Mouse (Mus musculus): Measurements from ENCODE around the gene Rnf214.
"Not testable (repeated sequence)": the region's sequence is repeated elsewhere in the genome, so short reads cannot be mapped to it uniquely, and the experiment has no call there.

Gene Rnf214

DNA sequence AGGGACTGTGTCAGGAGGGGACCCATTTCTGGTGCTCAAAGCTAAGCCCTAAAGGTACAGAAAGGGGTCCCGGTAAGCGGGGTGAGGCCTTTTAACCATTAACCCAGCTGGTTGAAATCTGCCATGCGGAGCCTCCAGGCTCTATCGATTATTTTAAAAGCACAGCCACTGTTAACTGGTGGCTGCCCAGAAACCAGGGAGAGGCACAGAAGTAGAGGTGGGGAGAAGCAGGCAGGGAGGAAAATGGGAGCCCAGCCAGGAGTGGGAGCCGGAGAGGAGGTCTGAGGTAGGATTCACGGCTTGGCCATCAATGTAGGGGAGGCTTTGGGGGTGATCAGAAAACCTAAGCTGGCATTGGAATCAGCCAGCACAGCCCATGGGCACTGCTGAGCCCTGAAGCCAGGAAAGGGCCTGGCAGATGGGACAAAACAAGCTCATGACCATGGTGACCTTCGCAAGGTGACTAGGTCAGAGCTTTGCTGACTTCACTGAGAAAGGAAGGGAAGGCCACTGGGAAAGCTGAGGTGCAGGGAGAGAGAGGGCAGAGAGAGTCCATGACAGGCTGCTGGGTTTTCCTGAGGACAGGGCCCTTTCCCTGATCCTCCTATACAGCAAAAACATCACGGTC, 56.1 kb downstream of the Rnf214 start:
- no peak for DNase-seq (ENCODE audit: low spot score)

DNA sequence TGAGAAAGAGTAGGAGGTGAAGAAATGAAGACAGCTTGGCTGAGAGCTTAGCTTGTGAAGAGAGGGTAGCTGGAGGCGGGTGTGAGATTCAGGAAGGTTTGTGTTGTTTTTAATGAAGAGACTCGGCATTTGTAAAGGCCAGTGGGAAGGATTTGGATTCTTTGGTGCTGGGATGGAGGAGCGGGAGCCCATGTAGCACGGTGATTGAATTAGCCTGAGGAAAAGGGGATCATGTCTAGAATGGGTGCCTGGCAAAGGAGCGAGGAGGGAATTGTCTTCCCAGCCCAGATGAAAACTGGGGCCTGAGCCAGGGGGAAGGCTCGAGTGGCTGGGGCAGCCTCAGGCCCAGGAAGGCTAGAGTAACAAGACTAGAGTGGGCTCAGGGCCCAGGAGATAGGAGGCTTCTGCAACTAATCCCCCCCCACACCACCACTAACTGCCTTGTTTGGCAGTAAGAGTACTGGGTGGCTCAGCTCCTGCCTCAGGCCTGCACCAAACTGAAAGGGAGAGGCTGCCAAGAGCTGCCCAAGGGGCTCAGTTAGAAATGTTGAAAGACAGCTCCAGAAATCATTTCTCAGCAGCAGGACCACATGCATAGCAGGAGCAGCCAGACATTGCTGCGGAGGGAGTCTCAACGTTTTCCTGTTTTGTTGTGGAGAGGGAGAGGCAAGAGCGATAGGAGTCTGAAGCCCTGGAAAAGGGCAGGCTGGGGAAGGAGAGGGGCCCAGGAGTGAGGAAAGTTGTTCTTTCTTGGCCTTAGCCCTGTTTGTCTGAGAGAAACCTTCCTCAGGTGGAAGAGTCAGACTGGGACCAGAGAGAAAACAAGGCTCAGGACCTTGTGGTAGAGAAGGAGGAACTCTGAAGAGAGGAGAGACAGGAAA, 56.9 kb downstream of the Rnf214 start:
- DNase-seq (ENCODE audit: low spot score), result no peak

DNA sequence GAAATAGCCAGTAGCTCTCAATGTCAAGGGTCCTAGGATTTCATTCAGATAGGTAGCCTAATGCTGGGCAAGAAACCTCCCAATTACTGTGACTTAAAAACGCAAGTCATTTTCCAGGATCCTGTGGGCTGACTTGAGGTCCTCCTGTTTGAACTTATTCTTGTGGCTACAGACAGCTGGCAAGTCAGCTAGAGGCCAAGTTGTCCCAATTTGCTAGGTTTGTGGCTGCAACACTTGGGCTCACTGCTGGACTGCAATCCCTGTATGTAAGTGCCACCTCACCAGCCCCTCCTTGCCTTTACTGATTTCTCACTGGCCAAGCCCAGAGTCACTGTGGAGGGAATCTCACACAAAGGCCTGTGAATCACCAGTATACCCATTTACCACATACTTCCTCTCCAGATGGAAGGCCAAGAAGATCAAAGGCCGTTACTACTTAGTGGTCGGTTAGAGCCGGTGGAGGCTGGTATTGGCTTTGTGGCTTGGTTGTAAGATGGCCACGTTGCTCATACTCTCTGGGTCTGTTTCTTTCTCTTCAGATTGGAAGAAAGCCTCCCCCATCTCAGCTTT, 59.7 kb downstream of the Rnf214 start:
- DNase-seq (ENCODE audit: low spot score), result no peak

DNA sequence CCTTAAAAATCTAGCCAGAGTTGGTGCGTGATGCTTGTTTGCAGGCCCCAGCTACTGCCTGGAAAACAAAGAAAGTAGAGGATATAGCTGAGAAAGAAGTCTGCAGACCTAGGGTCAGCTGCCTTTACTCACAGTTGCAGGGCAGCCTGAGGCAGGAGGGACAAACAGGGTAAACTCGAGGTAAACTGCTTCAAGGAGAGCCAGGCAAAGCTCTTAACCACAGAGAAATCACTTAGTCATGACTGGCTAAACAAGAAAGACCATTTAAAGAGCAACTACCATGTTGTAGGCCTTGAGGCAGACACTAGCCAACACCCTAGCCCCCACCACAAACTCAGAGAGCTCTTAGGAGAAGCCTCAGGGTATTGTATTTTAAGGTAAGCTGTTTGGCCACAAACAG, 60.5 kb downstream of the Rnf214 start:
- not testable (repeated sequence) for DNase-seq (ENCODE audit: low spot score)

DNA sequence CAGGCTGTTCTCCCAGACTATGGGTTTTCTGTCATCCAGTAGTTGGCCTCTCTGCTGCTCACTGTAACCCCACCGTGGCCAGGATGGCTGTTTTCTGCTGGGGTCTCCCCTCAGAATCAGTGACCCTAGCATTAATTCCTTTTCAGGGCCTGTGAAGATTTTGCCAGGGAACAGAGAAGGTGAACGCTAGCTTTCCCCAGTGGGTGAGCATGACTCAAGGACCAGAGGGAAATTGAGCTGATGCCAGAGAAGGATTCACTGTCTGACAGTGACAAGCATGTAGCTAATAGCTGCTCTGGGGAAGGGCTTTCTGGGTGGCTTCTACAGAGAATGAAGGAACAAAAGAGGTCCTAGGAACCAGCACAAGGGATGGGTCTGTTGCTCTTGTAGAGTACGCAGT, 61.2 kb downstream of the Rnf214 start:
- DNase-seq (ENCODE audit: low spot score), result no peak

DNA sequence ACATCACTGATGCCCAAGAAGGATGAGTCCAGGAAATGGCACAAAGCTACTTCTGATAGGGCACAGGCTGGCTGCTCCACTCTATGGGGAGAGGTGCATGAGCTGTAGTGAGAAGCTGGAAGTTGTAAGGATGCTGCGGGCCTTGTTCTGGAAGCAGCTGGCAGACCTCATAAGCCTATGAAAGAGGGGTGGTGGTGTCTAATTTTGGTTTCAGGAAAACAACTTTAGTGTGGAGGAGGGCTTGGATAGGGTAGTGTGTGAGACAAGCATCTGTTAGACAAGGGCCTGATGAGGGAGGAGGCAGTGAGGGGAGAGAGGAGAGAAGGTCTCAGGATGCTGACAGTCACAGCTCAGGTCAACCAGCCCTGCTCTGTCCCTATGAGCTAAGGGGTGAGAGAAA, 62.9 kb downstream of the Rnf214 start:
- DNase-seq (ENCODE audit: low spot score), result no peak

DNA sequence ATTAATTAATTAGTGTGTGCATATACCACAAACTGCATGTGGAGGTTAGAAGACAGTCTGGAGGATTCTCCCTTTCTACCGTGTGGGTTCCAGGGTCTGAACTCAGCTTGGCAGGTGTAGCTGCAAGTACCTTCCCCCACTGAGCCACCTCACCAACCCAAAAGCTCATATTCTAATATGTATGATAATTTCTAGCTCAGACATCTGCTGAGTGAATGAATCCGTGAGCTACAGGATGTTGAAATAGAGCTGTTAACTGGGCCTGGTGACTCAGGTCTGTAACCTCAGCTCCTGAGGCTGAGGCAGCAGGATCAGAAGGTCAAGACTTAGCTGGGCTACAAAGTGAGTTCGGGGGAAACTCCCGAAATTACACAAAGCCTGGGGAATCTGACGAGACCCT, 63.7 kb downstream of the Rnf214 start:
- DNase-seq (ENCODE audit: low spot score), result no peak

DNA sequence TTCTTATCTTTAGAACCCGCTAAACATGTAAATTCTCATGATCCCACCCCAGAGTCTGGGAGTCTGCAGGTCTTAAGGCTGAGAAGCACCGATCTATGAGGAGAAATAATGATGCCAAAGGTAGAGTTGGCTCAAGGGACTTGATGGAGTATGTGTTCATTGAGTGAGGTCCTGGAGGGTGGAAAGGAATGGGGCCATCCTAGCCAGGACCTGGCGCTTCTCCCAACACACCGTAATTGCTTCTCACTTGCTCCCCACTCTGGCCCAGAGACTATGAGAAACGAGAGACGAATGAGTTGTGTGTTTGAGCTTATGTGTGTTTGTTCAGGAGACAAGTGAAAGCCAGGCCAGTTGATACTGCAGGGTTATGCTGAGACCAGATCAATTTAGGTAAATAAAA, 65.3 kb downstream of the Rnf214 start:
- DNase-seq (ENCODE audit: low spot score), result no peak

DNA sequence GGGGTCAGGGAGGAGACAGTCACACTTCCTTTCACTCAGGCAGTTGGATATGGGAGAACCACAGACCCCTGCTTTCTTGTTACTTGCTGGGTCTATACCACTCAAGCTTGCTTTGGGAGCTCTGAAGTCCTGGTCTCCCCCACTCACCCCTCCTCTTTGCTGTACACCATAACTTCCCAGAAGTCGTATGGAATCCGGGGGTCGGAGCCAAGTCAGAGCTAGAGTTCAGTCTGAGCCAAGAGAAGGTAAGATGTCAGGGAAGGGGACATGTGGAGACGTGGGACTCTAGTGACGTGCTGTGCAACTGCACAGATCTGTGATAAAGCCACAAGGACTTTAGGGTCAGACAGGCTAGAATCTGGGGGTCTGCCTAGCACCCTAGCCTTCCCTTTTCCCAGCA, 66.4 kb downstream of the Rnf214 start:
- no peak for DNase-seq (ENCODE audit: low spot score)

DNA sequence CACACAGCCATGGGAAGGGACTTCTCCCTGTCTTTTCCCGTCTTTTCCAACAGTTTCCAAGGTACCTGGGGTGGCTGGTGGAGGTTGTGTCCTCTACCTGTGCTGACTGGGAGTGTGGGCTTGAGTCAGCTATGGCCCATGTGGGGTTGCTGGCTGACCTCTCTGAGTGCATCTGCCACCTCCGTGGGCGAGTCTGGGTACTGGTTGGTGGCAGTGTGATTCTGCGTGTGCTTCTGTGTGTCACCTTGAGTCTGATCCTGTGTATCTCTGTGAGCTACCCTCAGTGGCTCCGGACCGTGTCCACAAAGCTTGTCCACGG, 66.8 kb downstream of the Rnf214 start:
- DNase-seq (ENCODE audit: low spot score), result no peak

DNA sequence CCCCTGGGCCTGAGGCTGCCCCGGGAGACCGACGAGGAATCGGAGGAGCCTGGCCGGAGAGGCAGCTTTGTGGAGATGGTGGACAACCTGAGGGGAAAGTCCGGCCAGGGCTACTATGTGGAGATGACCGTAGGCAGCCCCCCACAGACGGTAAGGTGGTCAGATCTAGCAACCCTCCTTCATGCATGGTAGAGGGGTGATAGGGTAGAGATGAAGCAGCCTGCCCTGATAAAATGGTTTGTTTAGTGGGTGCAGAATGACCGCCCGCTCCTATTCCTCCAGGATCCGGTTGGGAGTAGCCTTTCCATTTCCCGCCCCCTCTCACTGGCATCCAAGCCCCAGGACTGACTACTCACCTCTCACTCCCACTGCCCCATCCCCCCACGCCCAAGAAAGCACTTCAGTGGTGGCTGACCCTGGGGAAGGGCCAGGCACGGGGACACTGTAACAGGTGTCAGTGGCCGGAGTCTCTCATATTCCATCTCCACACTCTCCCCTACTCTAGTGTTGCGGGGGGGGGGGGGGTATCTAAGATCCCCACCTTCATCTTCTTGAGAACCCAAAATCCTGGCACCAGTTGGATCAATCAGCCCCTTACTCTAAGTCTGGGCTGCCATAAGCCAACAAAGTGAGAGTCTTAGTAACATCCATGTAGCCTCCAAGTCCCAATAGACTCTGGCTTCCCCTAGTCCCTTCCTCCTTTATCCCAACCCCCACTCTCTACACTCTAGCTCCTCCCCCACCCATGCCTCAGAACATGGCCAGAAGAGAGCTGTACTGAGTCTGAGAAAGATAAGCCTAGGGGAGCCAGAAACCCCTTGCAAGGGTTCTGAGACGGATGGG, 67.4 kb downstream of the Rnf214 start:
- DNase-seq (ENCODE audit: low spot score), result peak; percentile 6

DNA sequence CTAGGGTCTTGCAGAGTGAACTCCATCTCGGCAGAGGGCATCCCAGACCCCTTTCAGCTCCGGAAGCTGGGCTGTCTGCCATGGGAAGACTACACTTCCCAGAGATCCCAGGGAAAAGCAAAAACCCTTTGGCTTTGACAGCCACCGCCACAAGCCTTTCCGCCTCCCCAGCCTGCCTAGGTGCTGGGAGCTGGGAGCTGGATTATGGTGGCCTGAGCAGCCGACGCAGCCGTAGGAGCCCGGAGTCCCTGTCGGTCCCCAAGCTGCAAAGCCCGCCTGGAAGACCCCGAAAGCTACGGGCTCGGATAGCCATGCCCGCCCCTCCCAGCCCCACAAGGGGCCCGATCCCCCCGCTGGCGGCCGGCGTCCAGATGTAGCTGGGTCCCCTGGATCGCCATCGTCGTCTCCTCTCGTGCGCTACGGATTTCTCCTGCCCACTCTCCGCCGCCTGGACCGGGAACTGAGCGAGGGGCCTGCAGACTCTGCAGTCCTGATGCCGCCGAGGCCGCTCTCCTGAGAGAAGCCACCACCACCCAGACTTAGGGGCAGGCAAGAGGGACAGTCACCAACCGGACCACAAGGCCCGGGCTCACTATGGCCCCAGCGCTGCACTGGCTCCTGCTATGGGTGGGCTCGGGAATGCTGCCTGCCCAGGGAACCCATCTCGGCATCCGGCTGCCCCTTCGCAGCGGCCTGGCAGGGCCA, 68.1 kb downstream of the Rnf214 start, which contains the start of gene Bace1:
Gene Bace1 (plus strand): TSS at position 147 of the 705 bp plus-strand sequence.
- peak; percentile 92 for DNase-seq (ENCODE audit: low spot score)

DNA sequence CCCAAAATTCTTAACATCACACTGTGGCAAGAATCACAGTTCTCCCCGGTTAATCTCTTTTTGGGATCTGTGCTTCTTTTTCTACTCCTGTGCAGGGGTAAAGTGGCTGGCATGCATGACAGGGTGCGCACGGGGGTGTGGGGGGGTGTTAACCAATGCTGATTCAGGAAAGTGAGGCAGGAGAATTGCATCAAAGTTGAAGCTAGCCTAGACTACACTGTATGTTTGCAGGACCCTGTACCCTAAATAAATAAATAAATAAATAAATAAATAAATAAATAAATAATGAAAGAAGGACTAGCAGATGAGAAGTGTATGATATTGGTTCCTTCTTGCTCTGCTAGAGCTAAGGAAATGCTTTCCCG, 68.7 kb downstream of the Rnf214 start:
- no peak for DNase-seq (ENCODE audit: low spot score)

DNA sequence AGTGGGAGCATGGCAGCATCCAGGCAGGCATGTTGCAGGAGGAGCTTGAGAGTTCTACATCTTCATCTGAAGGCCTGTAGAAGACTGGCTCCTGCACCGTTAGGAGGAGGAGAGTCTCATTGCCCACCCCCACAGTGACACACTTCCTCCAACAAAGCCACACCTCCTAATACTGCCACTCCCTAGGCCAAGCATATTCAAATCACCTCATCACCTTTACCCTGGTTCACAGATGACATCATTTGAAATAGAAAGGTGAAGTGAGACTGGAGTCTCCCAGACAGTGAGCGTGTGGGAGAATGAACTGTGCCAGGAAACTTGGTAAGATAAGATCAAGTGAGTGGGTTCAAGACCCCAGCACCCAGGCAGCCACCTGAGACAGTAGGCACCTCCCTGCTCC, 73.2 kb downstream of the Rnf214 start:
- no peak for DNase-seq (ENCODE audit: low spot score)

DNA sequence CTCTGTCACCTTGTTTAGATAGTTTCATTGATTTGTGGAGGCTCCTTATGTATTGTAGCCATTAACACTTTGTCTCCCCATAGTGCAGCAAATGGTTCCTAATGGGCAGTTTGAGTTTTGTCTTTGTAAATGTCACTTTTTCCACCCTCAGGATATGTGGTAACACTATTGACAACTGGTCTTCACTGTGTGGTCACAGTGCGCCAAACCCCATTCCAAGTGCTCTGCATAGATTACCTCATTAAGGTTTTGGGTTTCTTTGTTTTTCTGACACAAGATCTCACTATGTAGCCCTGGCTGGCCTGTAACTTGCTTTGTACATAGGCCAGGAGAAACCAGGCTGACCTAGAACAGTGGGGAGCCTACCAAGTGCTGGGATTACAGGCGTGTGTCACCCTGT, 73.8 kb downstream of the Rnf214 start:
- no peak for DNase-seq (ENCODE audit: low spot score)

DNA sequence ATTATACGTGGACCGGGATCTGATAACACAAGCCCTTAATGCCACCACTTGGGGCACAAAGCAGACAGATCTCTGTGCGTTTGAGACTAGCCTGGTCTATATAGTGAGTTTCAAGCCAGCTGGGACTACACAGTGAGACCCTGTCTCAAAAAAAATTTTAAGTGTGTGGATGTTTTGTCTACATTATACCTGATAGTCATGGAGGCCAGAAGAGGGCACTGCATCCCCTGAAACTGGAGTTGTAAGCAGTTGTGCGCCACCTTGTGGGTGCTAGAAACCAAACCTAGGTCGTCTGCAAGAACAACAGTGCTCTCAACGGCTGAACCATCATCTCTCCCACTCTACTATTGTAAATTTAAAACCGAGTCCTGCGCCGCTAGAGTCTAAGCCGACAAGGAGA, 77.6 kb downstream of the Rnf214 start:
- peak; percentile 92 for DNase-seq (ENCODE audit: low spot score)

DNA sequence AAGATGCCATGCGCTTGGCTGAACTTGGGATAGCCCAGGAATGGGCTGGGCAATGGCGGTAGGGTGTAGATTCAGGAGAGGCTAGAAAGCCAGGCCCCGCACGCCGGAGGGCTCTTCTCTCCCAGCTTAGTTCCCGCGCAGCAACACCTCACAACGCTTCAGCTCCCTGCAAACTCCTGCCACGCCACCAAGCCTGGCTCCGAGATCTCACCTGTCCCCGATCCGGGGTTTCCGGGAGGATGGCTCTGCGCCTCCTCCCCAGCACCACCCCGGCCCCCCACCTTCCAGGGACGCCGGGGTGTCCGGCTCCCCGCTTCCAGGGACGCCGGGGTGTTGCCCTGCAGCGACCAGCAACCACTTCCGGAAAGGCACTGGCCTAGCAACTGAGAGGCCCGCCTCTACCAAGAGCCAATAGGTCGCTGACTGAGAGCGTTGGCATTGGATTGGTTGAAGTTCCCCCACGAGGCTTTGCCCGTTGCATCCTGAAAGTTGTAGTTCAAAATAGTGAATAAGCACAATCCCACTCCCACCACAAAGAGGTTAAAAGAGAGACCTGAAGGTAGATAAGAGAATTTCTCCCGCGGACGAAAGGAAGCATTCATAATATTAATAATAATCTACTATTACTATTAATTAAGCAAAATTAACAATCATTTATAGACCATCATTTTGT, 78.3 kb downstream of the Rnf214 start, which contains the start of gene Cep164:
Gene Cep164 (minus strand): TSS at position 401 of the 673 bp plus-strand sequence.
- peak; percentile 96 for DNase-seq (ENCODE audit: low spot score)

DNA sequence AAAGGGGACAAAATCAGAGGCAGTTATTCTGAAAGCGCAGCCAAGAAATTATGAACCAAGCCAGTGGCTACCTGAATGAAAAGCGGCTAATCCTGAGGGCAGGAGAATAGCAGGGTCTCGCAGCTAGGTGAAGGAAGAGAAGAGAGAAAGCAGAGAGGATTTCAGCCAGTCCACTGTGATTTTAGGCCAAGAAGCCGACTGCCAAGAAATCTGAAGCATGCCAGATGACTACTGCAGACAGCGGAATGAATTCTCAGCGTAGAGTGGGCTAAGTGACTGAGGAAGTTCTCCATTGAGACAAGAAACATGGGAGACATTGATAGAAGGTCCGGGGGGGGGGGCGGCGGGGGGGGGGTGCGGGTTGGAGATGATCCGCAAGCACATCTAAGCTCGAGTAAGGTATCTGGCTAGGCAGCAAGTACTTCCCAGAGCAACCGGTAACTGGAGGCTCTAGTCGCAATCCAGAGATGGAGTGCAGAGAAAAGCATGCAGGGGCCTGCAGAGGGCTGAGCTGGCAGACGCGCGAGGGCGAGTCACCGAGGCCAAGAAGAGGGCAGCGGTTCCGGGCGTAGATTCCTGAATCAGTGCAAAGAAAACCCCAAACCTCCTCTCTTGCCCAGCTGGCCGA, 78.9 kb downstream of the Rnf214 start:
- DNase-seq (ENCODE audit: low spot score), result peak; percentile 14

DNA sequence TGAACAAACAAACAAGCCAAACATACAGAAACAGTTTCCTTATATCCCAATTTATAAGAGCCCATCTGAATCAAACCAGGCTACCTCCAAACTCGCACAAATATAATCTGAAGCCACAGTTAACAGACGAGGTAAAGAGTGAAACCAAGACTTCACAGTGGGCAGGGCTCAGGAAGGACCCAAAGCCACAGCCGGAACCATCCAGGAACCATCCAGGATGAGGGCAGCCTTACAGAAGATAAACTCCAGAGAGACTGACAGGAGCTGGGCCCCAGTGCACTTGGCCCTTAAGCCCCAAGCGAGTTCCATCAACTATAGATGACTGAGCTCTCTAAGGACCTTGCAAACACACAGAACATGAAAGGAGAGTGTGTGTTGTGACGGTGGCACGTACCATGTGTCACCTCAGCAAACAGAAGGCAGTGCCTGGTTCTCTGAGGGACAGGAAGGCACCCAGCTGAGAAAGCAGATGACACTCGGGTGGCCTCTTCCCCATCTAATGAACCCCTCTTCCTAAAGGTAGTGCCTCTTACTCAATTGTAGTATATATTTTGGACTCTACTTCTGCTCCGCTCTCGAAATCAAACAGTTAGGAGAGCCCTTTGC, 88.2 kb downstream of the Rnf214 start:
- DNase-seq (ENCODE audit: low spot score), result no peak

DNA sequence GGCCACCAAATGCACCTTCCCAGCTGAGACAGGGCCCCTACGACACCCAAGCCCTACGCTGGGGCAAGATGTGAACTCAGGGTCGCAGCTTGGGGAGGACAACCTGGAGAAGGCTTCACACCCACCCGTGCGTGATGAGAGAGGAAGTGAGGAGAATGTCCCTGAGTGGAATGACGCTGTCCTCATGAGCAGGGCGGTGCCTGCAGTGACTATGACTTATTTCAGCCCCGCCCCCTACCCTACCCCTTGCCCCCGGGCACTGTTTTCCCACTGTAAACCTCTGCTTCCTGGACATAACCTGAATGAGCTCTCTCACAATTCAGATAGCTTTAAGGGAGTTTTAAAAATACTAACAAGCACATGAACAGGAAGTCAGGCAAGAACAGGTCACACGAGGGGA, 91.2 kb downstream of the Rnf214 start:
- no peak for DNase-seq (ENCODE audit: low spot score)

All from embryo, embryonic 10.5 days (tissue).